Mouse (Mus musculus) adrenal gland, postnatal 14 days (tissue): Measurements from ENCODE around the gene Ddx3x. TPM values are rescaled to one million over a fixed set of nuclear protein-coding genes. Genes with fewer than 3 reads are reported as not detected.
"Not testable (repeated sequence)": the region's sequence is repeated elsewhere in the genome, so short reads cannot be mapped to it uniquely, and the experiment has no call there.

Experiments used
- DNase-seq: peaks from one replicate; pipeline ENCODE4 v3.0.0; 2021; ENCODE audit warnings: mixed read lengths
- total RNA-seq: library from RNA; stranded (reverse); gene quantifications from 2 replicates; pipeline ENCODE4 v1.2.3, GENCODE M21; 2021

The Ddx3x gene
- total RNA-seq, 1 experiment from 2014 or later = 323 TPM

GRCm38 (mm10) chrX:13281329-13282088, 739 bp downstream of the Ddx3x start:
- DNase-seq = peak; percentile 93

- no peak for DNase-seq
These were observed 1.5 kb downstream of the Ddx3x start for GRCm38 (mm10) chrX:13282089-13282850.

GRCm38 (mm10) chrX:13285772-13286171, 5.0 kb downstream of the Ddx3x start:
- DNase-seq = no peak

- peak; percentile 22 for DNase-seq
These were observed 13.9 kb downstream of the Ddx3x start for GRCm38 (mm10) chrX:13294505-13295228.

GRCm38 (mm10) chrX:13295229-13295571, 14.4 kb downstream of the Ddx3x start:
- no peak for DNase-seq

- DNase-seq = not testable (repeated sequence)
These were observed 15.5 kb downstream of the Ddx3x start for GRCm38 (mm10) chrX:13296241-13296640.

- no peak for DNase-seq
These were observed 25.4 kb downstream of the Ddx3x start for GRCm38 (mm10) chrX:13306190-13306589.

- no peak for DNase-seq
These were observed 30.6 kb downstream of the Ddx3x start for GRCm38 (mm10) chrX:13311396-13311795.

GRCm38 (mm10) chrX:13329611-13330010, 48.8 kb downstream of the Ddx3x start:
- DNase-seq = no peak

Other genes starting within 250 kb of the Ddx3x start
- gene Usp9x, start 209.5 kb upstream of the Ddx3x start, total RNA-seq = 154 and 156 TPM in 2 replicates
- 0.19 and 0.37 TPM in 2 replicates for gene Nyx, start 185.1 kb downstream of the Ddx3x start, total RNA-seq